In genomic region chr2:157075226-157075625, GRCm38 (mm10) we compare ENCODE assay signal across 13 mouse cellular contexts. TPM values are rescaled to one million over a fixed set of nuclear protein-coding genes. Genes with fewer than 3 reads are reported as not detected.
DNase-seq lines count a peak whose midpoint lies in the region; ATAC-seq and TF ChIP-seq lines count a peak whose summit lies in the region.
"Had no signal": no experiment of that assay in that cellular context is flagged by ENCODE, and none has a peak within 500 bp of the region (broad histone marks: within the 10 kb centered on the region; RNA-seq: fewer than 3 reads in every experiment).

No protein-coding gene starts in this region.

- H3K27me3 ChIP-seq in heart, postnatal 0 days (ENCODE audit: control insufficient read depth, insufficient read depth, low read length) = no peaks in the 10 kb centered on the region
- H3K27me3 ChIP-seq in forebrain, embryonic 13.5 days = no peaks in the 10 kb centered on the region
- no peaks in the 10 kb centered on the region for H3K27me3 ChIP-seq in hindbrain, postnatal 0 days (ENCODE audit: insufficient read depth, low read length)
- no peaks in the 10 kb centered on the region for H3K27me3 ChIP-seq in myocyte (ENCODE audit: control insufficient read depth, insufficient read depth, insufficient read length)

- TF ChIP-seq POLR2A in myocyte (IDR thresholded peaks at IDR 0.05; ENCODE audit: insufficient read length, low read depth) = no peak

- no peak for ATAC-seq in heart, postnatal 0 days (ENCODE audit: insufficient read depth, low read depth)
- ATAC-seq in forebrain, embryonic 13.5 days = no peak
- ATAC-seq in hindbrain, postnatal 0 days = no peak
- no peak for ATAC-seq in activated CD4-positive, CD25-positive, alpha-beta regulatory T cell, adult 4 months
- ATAC-seq: inflammation-experienced regulatory T-cells, adult 6 months had no signal

- H3K36me3 ChIP-seq in heart, postnatal 0 days (replicated peaks; ENCODE audit: control insufficient read depth, insufficient read depth, low read length) = peaks cover 6% of the 10 kb centered on the region; the same call in 1 of the 2 replicates
- peaks cover 23% of the 10 kb centered on the region for H3K36me3 ChIP-seq in forebrain, embryonic 13.5 days (ENCODE audit: poor library complexity, severe bottlenecking)
- no peaks in the 10 kb centered on the region for H3K36me3 ChIP-seq in hindbrain, postnatal 0 days (ENCODE audit: insufficient read depth, low read length)
- no peaks in the 10 kb centered on the region for H3K36me3 ChIP-seq in myocyte (ENCODE audit: control insufficient read depth, insufficient read depth)

- no peak for DNase-seq in heart, postnatal 0 days (ENCODE audit: low spot score)
- no peak for DNase-seq in heart, postnatal 4 days
- no peak for DNase-seq in hindbrain, postnatal 0 days (ENCODE audit: low spot score)
- no peak for DNase-seq in urinary bladder, postnatal 10 days (ENCODE audit: low spot score)
- DNase-seq in adrenal gland, postnatal 25 days = no peak
- DNase-seq: adrenal gland, adult 8-10 months; thymus, postnatal 25 days had no signal

- H3K79me2 ChIP-seq in myocyte (ENCODE audit: control insufficient read depth, insufficient read depth) = peaks cover 76% of the 10 kb centered on the region

- TF ChIP-seq EP300 in heart, postnatal 0 days (IDR thresholded peaks at IDR 0.05; ENCODE audit: low read depth) = no peak

- 0 out of 2 replicates have a peak overlapping the region, but pooled peaks have one; percentile 22 for H3K9ac ChIP-seq in heart, postnatal 0 days (replicated peaks; ENCODE audit: low read depth, low read length)
- peak overlapping the region; percentile 99; the same call in 1 of the 2 replicates for H3K9ac ChIP-seq in forebrain, embryonic 13.5 days
- H3K9ac ChIP-seq in hindbrain, postnatal 0 days (replicated peaks; ENCODE audit: low read length) = peak overlapping the region; percentile 34; the same call in 1 of the 2 replicates

- H3ac ChIP-seq in myocyte (ENCODE audit: control insufficient read depth, insufficient read length) = no peak overlapping the region

- peaks cover 69% of the 10 kb centered on the region for H3K4me1 ChIP-seq in heart, postnatal 0 days (ENCODE audit: control insufficient read depth, insufficient read depth)
- H3K4me1 ChIP-seq in forebrain, embryonic 13.5 days = peaks cover 81% of the 10 kb centered on the region
- peaks cover 64% of the 10 kb centered on the region for H3K4me1 ChIP-seq in hindbrain, postnatal 0 days (ENCODE audit: insufficient read depth, low read length)

- H3K27ac ChIP-seq in heart, postnatal 0 days (ENCODE audit: low read depth) = peak overlapping the region; percentile 84
- H3K27ac ChIP-seq in forebrain, embryonic 13.5 days = no peak overlapping the region
- no peak overlapping the region for H3K27ac ChIP-seq in hindbrain, postnatal 0 days

- H3K4me3 ChIP-seq in heart, postnatal 0 days (ENCODE audit: low read depth, low read length) = peak overlapping the region; percentile 3; the same call in 1 of the 2 replicates
- H3K4me3 ChIP-seq in forebrain, embryonic 13.5 days = peak overlapping the region; percentile 98
- peak overlapping the region; percentile 77 for H3K4me3 ChIP-seq in hindbrain, postnatal 0 days (ENCODE audit: low read length)
- no peak overlapping the region for H3K4me3 ChIP-seq in myocyte

- H3K4me2 ChIP-seq in heart, postnatal 0 days (ENCODE audit: low read depth, low read length) = peak overlapping the region; percentile 72
- peak overlapping the region; percentile 100 for H3K4me2 ChIP-seq in forebrain, embryonic 13.5 days
- peak overlapping the region; percentile 87 for H3K4me2 ChIP-seq in hindbrain, postnatal 0 days (ENCODE audit: low read depth, low read length)
- H3K4me2 ChIP-seq in myocyte (ENCODE audit: low read depth) = peak overlapping the region; percentile 81

- TF ChIP-seq CTCF in heart, postnatal 0 days (IDR thresholded peaks at IDR 0.05; ENCODE audit: low read depth) = no peak
- no peak for TF ChIP-seq CTCF in hindbrain, postnatal 0 days (IDR thresholded peaks at IDR 0.05; ENCODE audit: low read depth)

- no peaks in the 10 kb centered on the region for H3K9me3 ChIP-seq in heart, postnatal 0 days (replicated peaks; ENCODE audit: control insufficient read depth, low read length)
- no peaks in the 10 kb centered on the region for H3K9me3 ChIP-seq in forebrain, embryonic 13.5 days (replicated peaks)
- H3K9me3 ChIP-seq in hindbrain, postnatal 0 days (ENCODE audit: low read length) = no peaks in the 10 kb centered on the region

- WGBS in heart, postnatal 0 days = 61% methylated on average over 3 of the region's 3 CpGs
- WGBS in forebrain, embryonic 13.5 days = 80% methylated on average over 3 of the region's 3 CpGs
- WGBS in hindbrain, postnatal 0 days = 70% methylated on average over 3 of the region's 3 CpGs

TF ChIP-seq in myocyte, 11 proteins besides CTCF, POLR2A, EP300 and RAD21:
- TF ChIP-seq REST (IDR thresholded peaks at IDR 0.05; ENCODE audit: insufficient read depth, insufficient read length) (no peak), MAX (IDR thresholded peaks at IDR 0.05; ENCODE audit: low read depth) (no peak), USF1 (IDR thresholded peaks at IDR 0.05; ENCODE audit: low read depth) (no peak), TCF12 (IDR thresholded peaks at IDR 0.05; ENCODE audit: insufficient read depth, poor library complexity, severe bottlenecking) (no peak), E2F4 (IDR thresholded peaks at IDR 0.05; ENCODE audit: insufficient read depth) (no peak), MYOG (IDR thresholded peaks at IDR 0.05; ENCODE audit: control insufficient read depth in 1 of 3, insufficient read depth in 1 of 3, insufficient read length in 2 of 3, low read depth in 2 of 3) (no peak), TCF3 (IDR thresholded peaks at IDR 0.05; ENCODE audit: insufficient read length, low read depth) (no peak), CEBPB (IDR thresholded peaks at IDR 0.05; ENCODE audit: insufficient read depth, poor library complexity, severe bottlenecking) (no peak), POLR2AphosphoS2 (IDR thresholded peaks at IDR 0.05; ENCODE audit: insufficient read length, low read depth) (no peak), SRF (IDR thresholded peaks at IDR 0.05; ENCODE audit: control insufficient read depth, insufficient read length, low read depth) (no peak), MYOD1 (IDR thresholded peaks at IDR 0.05; ENCODE audit: control insufficient read depth in 1 of 3, insufficient read length in 2 of 3, low read depth in 2 of 3) (no peak)

RNA-seq across cellular contexts. Expression of gene Soga1, which starts 3.8 kb away (rescaled TPM):
- total RNA-seq in heart, postnatal 0 days (2014; rRNA removed; ENCODE audit: low replicate concordance) = 21.0 and 48.5 TPM in 2 replicates
- polyA plus RNA-seq in heart, postnatal 0 days (2015; fragmentation: Nextera tagmentation; extraction: Ambion mirVana) = 1.0 and 1.1 TPM in 2 replicates
- total RNA-seq in heart, postnatal 4 days (2021) = 10 to 100 TPM; 36.9 to 39.8 TPM
- polyA plus RNA-seq in forebrain, embryonic 13.5 days (2015; fragmentation: Nextera tagmentation; extraction: Ambion mirVana) = 4.8 and 5.1 TPM in 2 replicates
- 120 and 151 TPM in 2 replicates for total RNA-seq in hindbrain, postnatal 0 days (2014; rRNA removed)
- 3.5 and 3.6 TPM in 2 replicates for polyA plus RNA-seq in hindbrain, postnatal 0 days (2015; fragmentation: Nextera tagmentation; extraction: Ambion mirVana)
- polyA plus RNA-seq in myocyte (2012; fragmentation: generic; extraction: Trizol) = 11.9 TPM
- 45.8 and 49.1 TPM in 2 replicates for total RNA-seq in adrenal gland, postnatal 25 days (2021)
- under 1 TPM in 1 of 2 experiments, not detected in 1; 0.05 TPM for polyA plus RNA-seq in activated CD4-positive, CD25-positive, alpha-beta regulatory T cell, adult 4 months (2017; shearing (Covaris generic))

RNA-seq across cellular contexts. Expression of gene Tldc2, which starts 11.6 kb away (rescaled TPM):
- not detected in 2 replicates for total RNA-seq in heart, postnatal 0 days (2014; rRNA removed; ENCODE audit: low replicate concordance)
- polyA plus RNA-seq in heart, postnatal 0 days (2015; fragmentation: Nextera tagmentation; extraction: Ambion mirVana) = not detected in 2 replicates
- not detected for total RNA-seq in heart, postnatal 4 days (2021)
- not detected in 2 replicates for polyA plus RNA-seq in forebrain, embryonic 13.5 days (2015; fragmentation: Nextera tagmentation; extraction: Ambion mirVana)
- not detected in 2 replicates for total RNA-seq in hindbrain, postnatal 0 days (2014; rRNA removed)
- 0.43 TPM in 1 of 2 replicates, not detected in the other for polyA plus RNA-seq in hindbrain, postnatal 0 days (2015; fragmentation: Nextera tagmentation; extraction: Ambion mirVana)
- not detected for polyA plus RNA-seq in myocyte (2012; fragmentation: generic; extraction: Trizol)
- total RNA-seq in adrenal gland, postnatal 25 days (2021) = not detected in 2 replicates
- polyA plus RNA-seq in activated CD4-positive, CD25-positive, alpha-beta regulatory T cell, adult 4 months (2017; shearing (Covaris generic)) = not detected
- total RNA-seq: adrenal gland, adult 8-10 months; ES-E14 had no signal
- polyA plus RNA-seq: inflammation-experienced regulatory T-cells, adult 6 months; liver, embryonic 16.5 days had no signal

RNA-seq across cellular contexts. Expression of gene Samhd1, which starts 59.8 kb away (rescaled TPM):
- total RNA-seq in heart, postnatal 0 days (2014; rRNA removed; ENCODE audit: low replicate concordance) = 9.0 and 22.6 TPM in 2 replicates
- 12.1 and 13.0 TPM in 2 replicates for polyA plus RNA-seq in heart, postnatal 0 days (2015; fragmentation: Nextera tagmentation; extraction: Ambion mirVana)
- 10 to 100 TPM; 21.8 to 22.9 TPM for total RNA-seq in heart, postnatal 4 days (2021)
- 13.9 and 16.0 TPM in 2 replicates for polyA plus RNA-seq in forebrain, embryonic 13.5 days (2015; fragmentation: Nextera tagmentation; extraction: Ambion mirVana)
- 11.5 and 12.7 TPM in 2 replicates for total RNA-seq in hindbrain, postnatal 0 days (2014; rRNA removed)
- 10.9 and 11.9 TPM in 2 replicates for polyA plus RNA-seq in hindbrain, postnatal 0 days (2015; fragmentation: Nextera tagmentation; extraction: Ambion mirVana)
- polyA plus RNA-seq in myocyte (2012; fragmentation: generic; extraction: Trizol) = 14.0 TPM
- 18.0 and 26.1 TPM in 2 replicates for total RNA-seq in adrenal gland, postnatal 25 days (2021)
- polyA plus RNA-seq in activated CD4-positive, CD25-positive, alpha-beta regulatory T cell, adult 4 months (2017; shearing (Covaris generic)) = 100 to 1,000 TPM; 574 to 641 TPM

Comparison
In these comparisons a context has a peak if more than half of its experiments do, and no peak if none do; other contexts are left out.
1. H3K9ac ChIP-seq: peak in every context shown above with its lines; median percentile 99 in forebrain, embryonic 13.5 days; 34 in hindbrain, postnatal 0 days; 22 in heart, postnatal 0 days.
2. RNA of gene Samhd1, which starts 59.8 kb away (polyA plus RNA-seq): 574 to 641 TPM in activated CD4-positive, CD25-positive, alpha-beta regulatory T cell, adult 4 months; 14.0 TPM in myocyte (single experiment), 13.9 to 16.0 TPM in forebrain, embryonic 13.5 days, 12.1 to 13.0 TPM in heart, postnatal 0 days and 10.9 to 11.9 TPM in hindbrain, postnatal 0 days; every median in the first group is over 10 times any median in the second.
3. Peak in every context shown above with its lines, with median percentiles within 50 percentile points of each other: H3K4me2 ChIP-seq.